Mouse (Mus musculus) stomach, postnatal 0 days (tissue): ENCODE measurements around the gene Dlat. TPM values are rescaled to one million over a fixed set of nuclear protein-coding genes. Genes with fewer than 3 reads are reported as not detected.
A peak's percentile ranks its signal among the peaks of the same experiment; 100 is the strongest.

Source experiments
- ATAC-seq: fragments of 200-750 bp; cut with Nextera tagmentation; 2 replicates; pipeline ENCODE4 v1.8.0; 2017; ENCODE audit not compliant: low FRiP score, low TSS enrichment
- DNase-seq: peaks from one replicate; pipeline ENCODE4 v3.0.0-alpha.2; 2016; ENCODE audit warnings: low spot score
- H3K27ac ChIP-seq: fragments of 300-500 bp; sonication (generic); replicated peaks from 2 replicates; pipeline ENCODE4 v1.5.1; 2014; ENCODE audit warnings: mild to moderate bottlenecking, control low read depth
- H3K27me3 ChIP-seq: fragments of 300-500 bp; sonication (generic); 2 replicates; pipeline ENCODE4 v1.6.1; 2014; ENCODE audit warnings: low read length; ENCODE audit not compliant: control insufficient read depth, insufficient read depth
- H3K36me3 ChIP-seq: fragments of 300-500 bp; sonication (generic); 2 replicates; pipeline ENCODE4 v1.6.1; 2014; ENCODE audit warnings: low read length, mixed read lengths; ENCODE audit not compliant: control insufficient read depth, insufficient read depth
- H3K4me1 ChIP-seq: fragments of 300-500 bp; sonication (generic); replicated peaks from 2 replicates; pipeline ENCODE4 v1.6.1; 2014; ENCODE audit warnings: antibody characterized with exemption; ENCODE audit not compliant: control insufficient read depth, insufficient read depth
- H3K4me2 ChIP-seq: fragments of 300-500 bp; sonication (generic); replicated peaks from 2 replicates; pipeline ENCODE4 v1.6.1; 2014; ENCODE audit warnings: low read depth, mild to moderate bottlenecking, control low read depth, moderate library complexity
- H3K4me3 ChIP-seq: fragments of 300-500 bp; sonication (generic); 2 replicates; pipeline ENCODE4 v1.5.1; 2014; ENCODE audit warnings: low read depth, low read length, control low read depth
- H3K9ac ChIP-seq: fragments of 300-500 bp; sonication (generic); 2 replicates; pipeline ENCODE4 v1.6.1; 2014; ENCODE audit warnings: mild to moderate bottlenecking, low read length, control low read depth, mixed read lengths
- H3K9me3 ChIP-seq: fragments of 300-500 bp; sonication (generic); 2 replicates; pipeline ENCODE4 v1.6.1; 2016; ENCODE audit warnings: low read length; ENCODE audit not compliant: control insufficient read depth
- CTCF ChIP-seq: IDR thresholded peaks from 2 replicates; pipeline ENCODE4 v1.5.1; 2016; ENCODE audit warnings: antibody characterized with exemption, low read depth, mild to moderate bottlenecking, moderate library complexity
- EP300 ChIP-seq: optimal IDR thresholded peaks from 2 replicates; pipeline ENCODE3; 2016; ENCODE audit warnings: antibody characterized with exemption
- WGBS: fragments of 180-500 bp; shearing (Covaris S2); extraction: QIAGEN DNeasy Blood & Tissue Kit; methylation state at CpG from one replicate; pipeline ENCODE4 v1.1.7; 2014; 5-methylcytosine and 5-hydroxymethylcytosine counted together
- polyA plus RNA-seq: library from polyadenylated mRNA; unstranded; fragments of >200 nt; fragmentation: Nextera tagmentation; extraction: Ambion mirVana; gene quantifications from 2 replicates; pipeline ENCODE4 v1.2.1, GENCODE M21; 2015

Gene Dlat
- polyA plus RNA-seq, 1 experiment from 2014 or later: 36.7 TPM

GRCm38 (mm10) chr9:50686866-50687652 lies 27.5 kb upstream of the Dlat start:
- ATAC-seq: no peak
- no peak overlapping the region for H3K9ac ChIP-seq

GRCm38 (mm10) chr9:50681727-50682126 lies 22.1 kb upstream of the Dlat start:
- DNase-seq (no peak), ATAC-seq (no peak)
- H3K9ac ChIP-seq: no peak overlapping the region
- H3K4me1 ChIP-seq: no peaks in the 10 kb centered on the region
- peaks cover 2% of the 10 kb centered on the region; the same call in 1 of the 2 replicates for H3K36me3 ChIP-seq
- no peak overlapping the region for H3K4me2 ChIP-seq
- no peak overlapping the region for H3K4me3 ChIP-seq
- H3K9me3 ChIP-seq: no peaks in the 10 kb centered on the region
- no peaks in the 10 kb centered on the region for H3K27me3 ChIP-seq
- 70% methylated on average over 7 of the region's 7 CpGs for WGBS
- H3K27ac ChIP-seq: no peak overlapping the region
- no peak for TF ChIP-seq CTCF
- TF ChIP-seq EP300: no peak

More at GRCm38 (mm10) chr9:50686866-50687652, 27.5 kb upstream of the Dlat start:
- H3K4me2 ChIP-seq: no peak overlapping the region
- DNase-seq: no peak
- no peaks in the 10 kb centered on the region for H3K9me3 ChIP-seq
- no peaks in the 10 kb centered on the region for H3K27me3 ChIP-seq
- no peak overlapping the region for H3K4me3 ChIP-seq
- H3K27ac ChIP-seq: no peak overlapping the region
- TF ChIP-seq CTCF (no peak), EP300 (no peak)
- WGBS: 53% methylated on average over 6 of the region's 6 CpGs
- H3K4me1 ChIP-seq: no peaks in the 10 kb centered on the region
- no peaks in the 10 kb centered on the region; the same call in 1 of the 2 replicates for H3K36me3 ChIP-seq

GRCm38 (mm10) chr9:50679406-50679805 lies 19.8 kb upstream of the Dlat start:
- no peaks in the 10 kb centered on the region for H3K9me3 ChIP-seq
- H3K36me3 ChIP-seq: peaks cover 5% of the 10 kb centered on the region; the same call in 1 of the 2 replicates
- ATAC-seq (no peak), DNase-seq (no peak)
- no peak overlapping the region for H3K4me2 ChIP-seq
- WGBS: 88% methylated on average over 1 of the region's 1 CpGs
- no peak overlapping the region for H3K9ac ChIP-seq
- TF ChIP-seq CTCF (no peak), EP300 (no peak)
- no peaks in the 10 kb centered on the region for H3K4me1 ChIP-seq
- no peaks in the 10 kb centered on the region for H3K27me3 ChIP-seq
- no peak overlapping the region for H3K27ac ChIP-seq
- no peak overlapping the region for H3K4me3 ChIP-seq

- TF ChIP-seq EP300 (no peak), CTCF (peak; percentile 37)
- ATAC-seq: no peak
Observed at GRCm38 (mm10) chr9:50674771-50675170, 15.2 kb upstream of the Dlat start.

GRCm38 (mm10) chr9:50670690-50671089 lies 11.1 kb upstream of the Dlat start:
- TF ChIP-seq EP300 (no peak), CTCF (peak; percentile 86)
- no peak overlapping the region for H3K4me2 ChIP-seq
- H3K9ac ChIP-seq: no peak overlapping the region
- peak; percentile 66 for DNase-seq
- no peaks in the 10 kb centered on the region for H3K9me3 ChIP-seq
- H3K4me1 ChIP-seq: no peaks in the 10 kb centered on the region
- ATAC-seq: peak; percentile 83
- WGBS: 29% methylated on average over 5 of the region's 5 CpGs
- H3K36me3 ChIP-seq: no peaks in the 10 kb centered on the region
- no peak overlapping the region for H3K27ac ChIP-seq
- no peak overlapping the region for H3K4me3 ChIP-seq
- no peaks in the 10 kb centered on the region for H3K27me3 ChIP-seq

More at GRCm38 (mm10) chr9:50674771-50675170, 15.2 kb upstream of the Dlat start:
- DNase-seq: no peak
- Histone ChIP-seq H3K4me3 (no peak overlapping the region), H3K4me2 (no peak overlapping the region), H3K9ac (no peak overlapping the region), H3K4me1 (no peaks in the 10 kb centered on the region), H3K9me3 (no peaks in the 10 kb centered on the region), H3K36me3 (peaks cover 3% of the 10 kb centered on the region; the same call in 1 of the 2 replicates), H3K27me3 (no peaks in the 10 kb centered on the region), H3K27ac (no peak overlapping the region)
- WGBS: 31% methylated on average over 1 of the region's 1 CpGs
